Mouse (Mus musculus) liver, postnatal 0 days (tissue): ENCODE results near the gene Kirrel3. TPM values are rescaled to one million over a fixed set of nuclear protein-coding genes. Genes with fewer than 3 reads are reported as not detected.

ENCODE experiments used
- ATAC-seq: fragments of 200-750 bp; cut with Nextera tagmentation; 2 replicates; pipeline ENCODE4 v1.8.0; 2017; ENCODE audit warnings: mild to moderate bottlenecking, moderate library complexity
- DNase-seq: peaks from one replicate; pipeline ENCODE4 v3.0.0-alpha.2; 2016
- H3K27ac ChIP-seq: fragments of 300-500 bp; sonication (generic); 2 replicates; pipeline ENCODE4 v1.5.1; 2014; ENCODE audit warnings: antibody characterized with exemption, moderate library complexity, mild to moderate bottlenecking, low read depth
- H3K27me3 ChIP-seq: fragments of 300-500 bp; sonication (generic); 2 replicates; pipeline ENCODE4 v1.6.1; 2014; ENCODE audit warnings: low read length, control low read depth, mixed read lengths; ENCODE audit not compliant: insufficient read depth
- H3K36me3 ChIP-seq: fragments of 300-500 bp; sonication (generic); replicated peaks from 2 replicates; pipeline ENCODE4 v1.6.1; 2014; ENCODE audit warnings: mild to moderate bottlenecking, control low read depth, low read length, moderate library complexity, mixed read lengths; ENCODE audit not compliant: insufficient read depth
- H3K4me1 ChIP-seq: fragments of 300-500 bp; sonication (generic); 2 replicates; pipeline ENCODE4 v1.6.1; 2014; ENCODE audit warnings: antibody characterized with exemption, mild to moderate bottlenecking, control low read depth; ENCODE audit not compliant: insufficient read depth
- H3K4me2 ChIP-seq: fragments of 300-500 bp; sonication (generic); 2 replicates; pipeline ENCODE4 v1.6.1; 2014; ENCODE audit warnings: low read depth, mild to moderate bottlenecking, low read length, moderate library complexity, mixed read lengths
- H3K4me3 ChIP-seq: fragments of 300-500 bp; sonication (generic); 2 replicates; pipeline ENCODE4 v1.5.1; 2014; ENCODE audit warnings: low read depth, low read length
- H3K9ac ChIP-seq: fragments of 300-500 bp; sonication (generic); replicated peaks from 2 replicates; pipeline ENCODE4 v1.6.1; 2014; ENCODE audit warnings: mild to moderate bottlenecking, moderate library complexity
- H3K9me3 ChIP-seq: fragments of 300-500 bp; sonication (generic); 2 replicates; pipeline ENCODE4 v1.6.1; 2016; ENCODE audit warnings: mild to moderate bottlenecking, control low read depth, low read length, mixed read lengths
- CTCF ChIP-seq: sonication (generic); IDR thresholded peaks from 2 replicates; pipeline ENCODE4 v1.5.1; 2016; ENCODE audit warnings: antibody characterized with exemption, low read depth
- EP300 ChIP-seq: IDR thresholded peaks from 2 replicates; pipeline ENCODE4 v1.6.1; 2016; ENCODE audit warnings: antibody characterized with exemption, low read depth, mild to moderate bottlenecking
- WGBS: fragments of 180-500 bp; shearing (Covaris S2); extraction: QIAGEN DNeasy Blood & Tissue Kit; methylation state at CpG from one replicate; pipeline ENCODE4 v1.1.7; 2014; ENCODE audit not compliant: insufficient replicate concordance; 5-methylcytosine and 5-hydroxymethylcytosine counted together
- polyA plus RNA-seq: library from polyadenylated mRNA; unstranded; fragments of >200 nt; fragmentation: Nextera tagmentation; extraction: Ambion mirVana; gene quantifications from 2 replicates; pipeline ENCODE4 v1.2.1, GENCODE M21; 2015

Kirrel3 gene
- polyA plus RNA-seq, 1 experiment from 2014 or later: 0.07 TPM

GRCm38 (mm10) chr9:34603750-34604149 lies 118.1 kb downstream of the Kirrel3 start:
- Histone ChIP-seq H3K27me3 (no peaks in the 10 kb centered on the region), H3K9me3 (no peaks in the 10 kb centered on the region), H3K4me2 (no peak overlapping the region), H3K36me3 (no peaks in the 10 kb centered on the region), H3K27ac (no peak overlapping the region), H3K9ac (no peak overlapping the region), H3K4me1 (no peaks in the 10 kb centered on the region), H3K4me3 (no peak overlapping the region)
- DNase-seq: no peak
- whole genome bisulfite sequencing: 71% methylated on average over 7 of the region's 7 CpGs
- TF ChIP-seq EP300 (no peak), CTCF (no peak)
- ATAC-seq: no peak

- ATAC-seq (peak; percentile 63), DNase-seq (no peak)
- H3K36me3 ChIP-seq: no peaks in the 10 kb centered on the region
- no peak overlapping the region for H3K9ac ChIP-seq
- H3K27ac ChIP-seq: no peak overlapping the region
- WGBS: 73% methylated on average over 4 of the region's 4 CpGs
- no peaks in the 10 kb centered on the region for H3K4me1 ChIP-seq
- no peak overlapping the region for H3K4me2 ChIP-seq
- H3K27me3 ChIP-seq: no peaks in the 10 kb centered on the region
- H3K4me3 ChIP-seq: no peak overlapping the region
- TF ChIP-seq EP300 (no peak), CTCF (no peak)
- no peaks in the 10 kb centered on the region for H3K9me3 ChIP-seq
Measured at GRCm38 (mm10) chr9:34604931-34605330, 119.2 kb downstream of the Kirrel3 start.

- Histone ChIP-seq H3K36me3 (no peaks in the 10 kb centered on the region), H3K9ac (no peak overlapping the region), H3K4me2 (no peak overlapping the region), H3K27me3 (no peaks in the 10 kb centered on the region), H3K9me3 (no peaks in the 10 kb centered on the region), H3K4me3 (no peak overlapping the region), H3K4me1 (no peaks in the 10 kb centered on the region), H3K27ac (no peak overlapping the region)
- no peak for TF ChIP-seq CTCF
- ATAC-seq (no peak), DNase-seq (no peak)
- WGBS: 73% methylated on average over 8 of the region's 8 CpGs
Measured at GRCm38 (mm10) chr9:34605486-34605885, 119.8 kb downstream of the Kirrel3 start.

GRCm38 (mm10) chr9:34607976-34608375 lies 122.3 kb downstream of the Kirrel3 start:
- Histone ChIP-seq H3K4me3 (no peak overlapping the region), H3K27me3 (no peaks in the 10 kb centered on the region), H3K4me2 (no peak overlapping the region), H3K4me1 (no peaks in the 10 kb centered on the region), H3K9ac (no peak overlapping the region), H3K27ac (no peak overlapping the region), H3K9me3 (no peaks in the 10 kb centered on the region), H3K36me3 (no peaks in the 10 kb centered on the region)
- DNase-seq: no peak
- no peak for ATAC-seq
- TF ChIP-seq CTCF (no peak), EP300 (no peak)
- 80% methylated on average over 2 of the region's 2 CpGs for WGBS

GRCm38 (mm10) chr9:34612886-34613769 lies 127.4 kb downstream of the Kirrel3 start:
- Histone ChIP-seq H3K36me3 (no peaks in the 10 kb centered on the region), H3K4me2 (no peak overlapping the region), H3K27me3 (no peaks in the 10 kb centered on the region), H3K4me1 (no peaks in the 10 kb centered on the region), H3K9ac (no peak overlapping the region), H3K9me3 (no peaks in the 10 kb centered on the region), H3K4me3 (no peak overlapping the region), H3K27ac (no peak overlapping the region)
- ATAC-seq (no peak), DNase-seq (no peak)
- 78% methylated on average over 6 of the region's 6 CpGs for WGBS
- TF ChIP-seq EP300 (no peak), CTCF (no peak)

- Histone ChIP-seq H3K27ac (no peak overlapping the region), H3K4me3 (no peak overlapping the region), H3K27me3 (no peaks in the 10 kb centered on the region), H3K36me3 (no peaks in the 10 kb centered on the region), H3K4me1 (no peaks in the 10 kb centered on the region), H3K9me3 (no peaks in the 10 kb centered on the region), H3K4me2 (no peak overlapping the region), H3K9ac (no peak overlapping the region)
- TF ChIP-seq EP300 (no peak), CTCF (no peak)
- ATAC-seq: no peak
- no peak for DNase-seq
- WGBS: 70% methylated on average over 6 of the region's 6 CpGs
Measured at GRCm38 (mm10) chr9:34618099-34618498, 132.4 kb downstream of the Kirrel3 start.
